Mouse (Mus musculus) stomach, embryonic 15.5 days (tissue): ENCODE measurements around the gene Brinp2. TPM values are rescaled to one million over a fixed set of nuclear protein-coding genes. Genes with fewer than 3 reads are reported as not detected.

Source experiments
- ATAC-seq: fragments of 200-750 bp; cut with Nextera tagmentation; 2 replicates; pipeline ENCODE4 v1.8.0; 2017; ENCODE audit warnings: low read depth, moderate number of reproducible peaks, moderate TSS enrichment; ENCODE audit not compliant: insufficient read depth, low FRiP score
- H3K27ac ChIP-seq: fragments of 300-500 bp; sonication (generic); 2 replicates; pipeline ENCODE4 v1.5.1; 2015; ENCODE audit warnings: mild to moderate bottlenecking, inconsistent platforms
- H3K27me3 ChIP-seq: fragments of 300-500 bp; sonication (generic); replicated peaks from 2 replicates; pipeline ENCODE4 v1.6.1; 2015; ENCODE audit warnings: inconsistent platforms
- H3K36me3 ChIP-seq: fragments of 300-500 bp; sonication (generic); 2 replicates; pipeline ENCODE4 v1.6.1; 2015; ENCODE audit warnings: inconsistent platforms
- H3K4me1 ChIP-seq: fragments of 300-500 bp; sonication (generic); 2 replicates; pipeline ENCODE4 v1.6.1; 2015; ENCODE audit warnings: inconsistent platforms
- H3K4me2 ChIP-seq: fragments of 300-500 bp; sonication (generic); 2 replicates; pipeline ENCODE4 v1.6.1; 2015; ENCODE audit warnings: mild to moderate bottlenecking, inconsistent platforms
- H3K4me3 ChIP-seq: fragments of 300-500 bp; sonication (generic); replicated peaks from 2 replicates; pipeline ENCODE4 v1.5.1; 2015; ENCODE audit warnings: inconsistent platforms
- H3K9ac ChIP-seq: fragments of 300-500 bp; sonication (generic); 2 replicates; pipeline ENCODE4 v1.6.1; 2015; ENCODE audit warnings: inconsistent platforms
- H3K9me3 ChIP-seq: fragments of 300-500 bp; sonication (generic); 2 replicates; pipeline ENCODE4 v1.6.1; 2016; ENCODE audit warnings: inconsistent platforms
- WGBS: fragments of 180-500 bp; shearing (Covaris S2); methylation state at CpG from one replicate; pipeline ENCODE4 v1.1.7; 2015; 5-methylcytosine and 5-hydroxymethylcytosine counted together
- polyA plus RNA-seq: library from polyadenylated mRNA; unstranded; fragments of >200 nt; fragmentation: Nextera tagmentation; extraction: Ambion mirVana; gene quantifications from 2 replicates; pipeline ENCODE4 v1.2.1, GENCODE M21; 2015

Brinp2 gene
- polyA plus RNA-seq, 1 experiment from 2014 or later: 1.1 TPM

DNA sequence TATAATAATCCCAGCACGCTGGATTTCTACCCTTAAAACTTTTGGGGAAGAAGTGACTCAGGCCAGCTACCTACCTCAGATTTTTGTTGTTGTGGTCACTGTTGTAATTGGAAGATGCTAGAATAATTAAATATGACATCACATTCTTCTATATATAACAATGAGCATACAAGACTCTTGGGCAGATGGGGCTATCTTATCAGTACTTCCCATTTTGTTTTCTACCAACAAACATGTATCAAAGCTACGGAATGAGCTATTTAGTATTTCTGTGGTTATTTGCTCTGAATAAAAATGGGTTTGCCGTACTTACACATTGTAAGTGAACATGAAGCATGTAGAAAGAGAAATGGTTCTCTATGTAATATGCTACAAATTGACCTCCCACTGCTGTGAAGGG is 112.1 kb downstream of the Brinp2 start:
- 84% methylated on average over 3 of the region's 3 CpGs for whole genome bisulfite sequencing
- H3K27ac ChIP-seq: no peak overlapping the region
- H3K27me3 ChIP-seq: no peaks in the 10 kb centered on the region
- no peak overlapping the region for H3K4me2 ChIP-seq
- no peaks in the 10 kb centered on the region for H3K36me3 ChIP-seq
- no peaks in the 10 kb centered on the region for H3K4me1 ChIP-seq
- no peak overlapping the region for H3K4me3 ChIP-seq
- no peak overlapping the region for H3K9ac ChIP-seq
- no peak for ATAC-seq
- H3K9me3 ChIP-seq: no peaks in the 10 kb centered on the region

DNA sequence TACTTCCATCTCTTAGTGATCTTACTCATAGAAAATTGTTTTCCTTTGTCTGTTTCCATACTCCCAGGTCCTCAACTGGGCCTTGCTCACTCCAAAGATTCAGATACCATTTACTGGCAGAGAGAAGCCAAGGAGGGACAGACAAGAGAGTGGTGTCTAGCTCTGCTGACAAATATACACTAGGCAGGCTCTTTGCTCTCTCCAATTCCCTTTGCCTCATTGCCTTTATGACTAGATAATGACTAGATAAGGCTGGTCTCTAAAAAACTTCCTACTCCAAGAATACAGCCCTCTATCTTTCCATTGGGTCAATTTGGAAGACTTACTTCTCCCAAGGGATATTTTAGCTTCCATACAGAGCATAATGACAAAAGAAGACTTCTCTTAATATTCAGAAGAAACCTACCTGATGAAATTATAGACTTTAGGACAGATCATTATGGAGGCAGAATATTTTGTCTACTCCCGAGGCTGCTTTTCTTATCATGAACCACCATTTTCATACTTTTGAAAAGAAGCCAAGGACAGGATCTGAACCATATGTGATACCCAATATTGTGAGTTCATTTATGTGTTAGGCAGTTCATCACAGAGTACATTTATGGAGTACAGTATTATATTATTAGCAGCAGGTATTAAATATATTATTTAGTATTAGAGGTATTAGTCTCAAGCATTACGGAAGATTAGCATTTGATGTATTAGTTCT is 114.1 kb downstream of the Brinp2 start:
- ATAC-seq: no peak
- Histone ChIP-seq H3K36me3 (no peaks in the 10 kb centered on the region), H3K9me3 (no peaks in the 10 kb centered on the region), H3K4me3 (no peak overlapping the region), H3K27me3 (no peaks in the 10 kb centered on the region), H3K27ac (no peak overlapping the region), H3K4me1 (no peaks in the 10 kb centered on the region), H3K9ac (no peak overlapping the region), H3K4me2 (no peak overlapping the region)
- 79% methylated on average over 2 of the region's 2 CpGs for WGBS

DNA sequence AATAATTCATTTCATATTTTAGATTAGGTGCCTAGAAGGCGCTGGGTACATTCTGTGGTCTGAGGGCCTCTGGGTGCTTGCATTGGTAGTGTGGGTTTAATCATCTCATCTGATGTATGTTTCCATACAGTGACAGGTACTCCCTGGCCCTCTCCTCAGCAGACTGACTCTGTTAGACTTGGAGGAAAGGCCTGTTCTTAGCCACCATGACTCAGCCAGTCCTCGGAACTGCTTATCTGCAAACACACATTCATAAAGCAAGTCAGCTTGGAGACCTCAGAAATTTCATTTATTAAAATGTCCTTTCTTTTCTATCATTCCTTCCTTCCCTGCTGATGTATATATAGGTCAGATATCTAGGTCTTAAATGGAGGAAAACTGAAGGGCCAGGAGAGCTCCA is 116.3 kb downstream of the Brinp2 start:
- Histone ChIP-seq H3K27me3 (no peaks in the 10 kb centered on the region), H3K36me3 (no peaks in the 10 kb centered on the region), H3K27ac (no peak overlapping the region), H3K4me1 (no peaks in the 10 kb centered on the region), H3K4me2 (no peak overlapping the region), H3K4me3 (no peak overlapping the region), H3K9ac (no peak overlapping the region), H3K9me3 (no peaks in the 10 kb centered on the region)
- ATAC-seq: no peak
- 76% methylated on average over 2 of the region's 2 CpGs for WGBS

DNA sequence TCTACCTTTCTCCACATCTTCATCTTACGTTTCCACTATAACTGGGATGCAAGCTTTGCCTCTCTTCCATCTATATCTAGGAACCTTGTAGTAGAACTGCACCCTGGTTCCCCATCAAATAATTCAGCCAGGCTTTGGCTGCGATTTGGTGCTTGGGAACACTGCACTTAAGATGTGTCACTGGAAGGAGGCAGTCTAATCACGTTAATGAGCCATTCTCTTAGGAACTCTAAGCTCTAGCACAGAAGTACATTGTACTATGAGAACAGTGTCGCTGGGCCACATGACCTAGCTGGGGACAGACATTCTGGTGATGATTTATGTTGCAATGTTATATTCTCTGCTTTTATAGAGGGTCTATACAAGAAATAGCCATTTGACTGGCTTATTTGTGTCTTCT is 117.4 kb downstream of the Brinp2 start:
- WGBS: 62% methylated on average over 4 of the region's 4 CpGs
- H3K36me3 ChIP-seq: no peaks in the 10 kb centered on the region
- no peak for ATAC-seq

DNA sequence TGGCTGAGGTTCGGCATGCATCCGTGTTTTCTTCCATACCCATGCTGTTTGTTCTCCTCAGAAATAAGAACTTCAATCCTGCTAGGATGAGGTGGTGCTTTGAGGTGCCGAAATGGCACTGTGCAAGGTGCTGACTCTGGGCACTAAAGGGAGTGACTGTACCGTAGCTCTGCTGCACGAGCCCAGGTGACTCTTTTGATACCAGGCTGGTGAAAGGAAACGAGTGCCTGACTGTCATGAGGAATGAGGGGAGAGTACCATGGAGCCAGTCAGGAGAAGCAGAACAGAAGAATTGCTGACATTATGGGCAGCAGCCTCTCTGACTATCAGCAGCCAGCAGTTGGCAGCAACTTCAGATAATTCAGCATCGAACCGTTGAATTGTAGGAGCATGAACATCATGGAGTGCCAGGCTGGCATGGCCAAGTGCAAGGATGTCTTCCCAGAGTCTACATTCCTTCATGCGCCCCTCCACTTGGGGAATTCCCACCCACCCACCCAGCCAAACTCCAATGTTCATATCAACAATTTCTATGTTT is 127.4 kb downstream of the Brinp2 start:
- H3K4me1 ChIP-seq: no peaks in the 10 kb centered on the region
- H3K4me2 ChIP-seq: no peak overlapping the region
- WGBS: 86% methylated on average over 9 of the region's 9 CpGs
- H3K27me3 ChIP-seq: no peaks in the 10 kb centered on the region
- H3K9ac ChIP-seq: no peak overlapping the region
- H3K27ac ChIP-seq: no peak overlapping the region
- ATAC-seq: no peak
- no peaks in the 10 kb centered on the region for H3K9me3 ChIP-seq
- H3K4me3 ChIP-seq: no peak overlapping the region
- no peaks in the 10 kb centered on the region for H3K36me3 ChIP-seq

More for the DNA sequence above, 117.4 kb downstream of the Brinp2 start:
- H3K27ac ChIP-seq: no peak overlapping the region
- H3K27me3 ChIP-seq: no peaks in the 10 kb centered on the region
- no peak overlapping the region for H3K9ac ChIP-seq
- no peak overlapping the region for H3K4me3 ChIP-seq
- no peak overlapping the region for H3K4me2 ChIP-seq
- H3K9me3 ChIP-seq: no peaks in the 10 kb centered on the region
- H3K4me1 ChIP-seq: no peaks in the 10 kb centered on the region

DNA sequence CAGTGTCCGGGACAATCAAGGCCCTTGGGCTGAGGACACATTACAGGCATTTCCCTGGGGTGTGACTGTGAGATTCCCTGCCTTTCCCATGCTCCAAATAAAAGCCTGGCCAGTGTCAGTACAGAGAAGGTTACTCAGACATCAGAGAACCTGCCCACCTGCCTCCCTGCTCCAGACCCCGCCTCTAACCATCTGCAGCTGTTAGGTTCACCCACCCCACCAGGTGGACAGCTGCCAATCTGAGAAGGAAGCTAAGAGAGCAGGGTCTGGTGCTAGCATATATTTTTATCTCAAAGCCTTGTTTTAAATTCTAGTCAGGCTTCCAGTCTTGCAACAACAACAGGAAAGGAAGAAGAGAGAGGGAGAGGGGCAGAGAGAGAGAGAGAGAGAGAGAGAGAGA is 128.9 kb downstream of the Brinp2 start:
- H3K9ac ChIP-seq: no peak overlapping the region
- H3K36me3 ChIP-seq: no peaks in the 10 kb centered on the region
- no peaks in the 10 kb centered on the region for H3K9me3 ChIP-seq
- WGBS: 50% methylated on average over 2 of the region's 2 CpGs
- no peak for ATAC-seq
- H3K4me3 ChIP-seq: no peak overlapping the region
- H3K27me3 ChIP-seq: no peaks in the 10 kb centered on the region
- no peak overlapping the region for H3K4me2 ChIP-seq
- no peaks in the 10 kb centered on the region for H3K4me1 ChIP-seq
- H3K27ac ChIP-seq: no peak overlapping the region

DNA sequence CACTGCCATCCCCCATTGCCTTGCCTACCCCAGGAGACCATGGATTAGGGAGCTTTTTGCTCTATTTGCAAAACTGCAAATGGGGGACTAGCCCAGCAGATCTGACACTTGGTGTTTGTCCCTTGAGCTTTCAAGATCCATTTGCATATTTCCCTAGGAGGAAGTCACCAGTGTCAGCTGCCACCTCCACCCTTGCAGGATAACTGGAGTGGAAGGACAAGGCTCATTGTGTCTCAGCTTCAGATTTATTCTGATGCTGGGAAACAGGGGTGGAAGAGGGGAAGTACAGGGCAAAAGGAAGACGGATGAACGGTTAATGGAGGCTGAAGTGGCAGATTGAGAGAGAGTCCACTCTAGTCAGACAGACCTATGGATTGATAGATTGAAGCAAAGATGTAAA is 129.4 kb downstream of the Brinp2 start:
- Histone ChIP-seq H3K9ac (no peak overlapping the region), H3K9me3 (no peaks in the 10 kb centered on the region), H3K4me3 (no peak overlapping the region), H3K27me3 (no peaks in the 10 kb centered on the region), H3K36me3 (no peaks in the 10 kb centered on the region), H3K27ac (no peak overlapping the region), H3K4me1 (no peaks in the 10 kb centered on the region), H3K4me2 (no peak overlapping the region)
- WGBS: 33% methylated on average over 2 of the region's 2 CpGs
- ATAC-seq: no peak

DNA sequence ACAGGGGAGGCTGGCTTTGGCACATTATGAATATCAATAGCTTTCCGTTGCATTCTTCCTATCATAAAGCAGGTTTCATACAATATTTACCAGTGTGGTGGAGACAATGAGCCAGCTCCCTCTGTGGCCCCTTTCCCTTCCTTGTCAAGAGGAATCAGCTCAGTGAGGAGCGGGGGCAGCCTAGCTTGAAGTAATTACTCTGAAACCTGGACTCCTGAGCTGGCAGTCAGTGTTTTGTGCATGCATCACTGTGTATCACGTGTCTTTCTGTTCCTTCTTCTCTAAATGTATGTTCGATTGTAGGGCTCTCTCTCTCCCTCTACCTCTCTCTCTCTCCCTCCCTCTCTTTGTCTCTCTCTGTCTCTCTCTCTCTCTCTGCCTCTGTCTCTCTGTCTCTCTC is 135.1 kb downstream of the Brinp2 start:
- H3K4me2 ChIP-seq: no peak overlapping the region
- no peaks in the 10 kb centered on the region for H3K27me3 ChIP-seq
- H3K4me1 ChIP-seq: no peaks in the 10 kb centered on the region
- no peaks in the 10 kb centered on the region for H3K36me3 ChIP-seq
- no peaks in the 10 kb centered on the region for H3K9me3 ChIP-seq
- WGBS: 51% methylated on average over 4 of the region's 4 CpGs
- H3K9ac ChIP-seq: no peak overlapping the region
- H3K27ac ChIP-seq: no peak overlapping the region
- H3K4me3 ChIP-seq: no peak overlapping the region
- ATAC-seq: no peak

DNA sequence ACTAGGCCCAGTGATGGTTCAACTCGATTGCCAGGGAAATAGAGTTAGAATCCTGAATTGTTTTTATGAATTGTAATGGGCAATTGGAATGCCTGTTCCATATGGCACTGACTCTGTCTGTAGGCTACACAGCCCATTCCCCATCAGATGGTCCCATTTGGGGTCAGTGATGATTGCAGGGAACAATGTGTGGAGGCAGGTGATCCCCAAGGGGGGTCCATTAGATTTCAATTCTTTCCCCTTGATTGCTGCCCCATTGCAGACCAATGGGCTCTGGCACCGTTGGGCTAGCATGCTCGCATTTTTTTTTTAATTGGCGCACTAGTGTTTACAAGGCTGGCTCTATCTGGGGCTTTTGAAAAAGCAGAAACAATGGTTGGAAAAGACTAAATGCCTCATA is 136.0 kb downstream of the Brinp2 start:
- no peak for ATAC-seq
- H3K9ac ChIP-seq: no peak overlapping the region
- no peaks in the 10 kb centered on the region for H3K4me1 ChIP-seq
- 83% methylated on average over 4 of the region's 4 CpGs for WGBS
- no peaks in the 10 kb centered on the region for H3K36me3 ChIP-seq
- H3K4me2 ChIP-seq: no peak overlapping the region
- H3K27me3 ChIP-seq: no peaks in the 10 kb centered on the region
- H3K4me3 ChIP-seq: no peak overlapping the region
- no peaks in the 10 kb centered on the region for H3K9me3 ChIP-seq
- no peak overlapping the region for H3K27ac ChIP-seq

DNA sequence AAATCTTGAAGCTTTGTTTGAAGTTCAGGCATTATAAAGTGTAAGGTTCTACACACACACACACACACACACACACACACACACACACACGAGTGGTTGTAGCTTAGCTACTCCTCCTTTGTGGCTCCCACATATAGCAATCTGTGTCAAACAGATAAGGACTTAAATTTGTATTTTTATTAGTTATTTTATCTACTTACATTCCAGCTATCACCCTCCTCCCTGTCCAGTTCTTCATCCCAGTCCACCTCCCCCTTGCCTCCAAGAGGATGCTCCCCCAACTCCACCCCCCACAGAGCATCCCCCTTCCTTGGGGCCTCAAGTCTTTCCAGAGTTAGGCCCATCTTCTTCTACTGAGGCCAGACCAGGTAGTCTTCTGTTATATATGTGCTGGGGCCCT is 137.4 kb downstream of the Brinp2 start:
- 74% methylated on average over 1 of the region's 1 CpGs for WGBS
- H3K4me2 ChIP-seq: no peak overlapping the region

DNA sequence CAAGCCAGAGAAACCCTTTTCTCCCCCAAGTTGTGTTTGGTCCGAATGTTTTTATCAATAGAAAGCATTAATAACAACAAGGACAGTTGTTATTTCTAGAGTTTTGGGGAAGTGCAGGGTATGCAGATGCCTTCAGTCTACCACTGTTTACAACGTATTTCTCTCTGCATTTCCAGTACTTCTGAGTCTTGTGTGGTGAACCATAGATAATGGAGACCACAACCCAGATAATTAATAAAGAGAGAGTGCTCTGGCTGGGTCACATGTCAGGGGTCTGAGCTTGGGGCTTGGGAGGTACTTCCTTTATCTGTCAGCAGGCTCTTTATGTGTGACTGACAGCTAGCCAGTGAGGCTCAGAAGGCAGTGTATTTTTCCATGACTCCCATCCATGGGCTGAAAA is 137.8 kb downstream of the Brinp2 start:
- WGBS: 68% methylated on average over 2 of the region's 2 CpGs
- ATAC-seq: no peak
- H3K4me1 ChIP-seq: no peaks in the 10 kb centered on the region

More for the DNA sequence above, 137.4 kb downstream of the Brinp2 start:
- H3K4me3 ChIP-seq: no peak overlapping the region
- no peaks in the 10 kb centered on the region for H3K9me3 ChIP-seq
- no peak overlapping the region for H3K9ac ChIP-seq
- H3K27ac ChIP-seq: no peak overlapping the region
- H3K36me3 ChIP-seq: no peaks in the 10 kb centered on the region
- no peaks in the 10 kb centered on the region for H3K4me1 ChIP-seq
- ATAC-seq: no peak
- H3K27me3 ChIP-seq: no peaks in the 10 kb centered on the region

DNA sequence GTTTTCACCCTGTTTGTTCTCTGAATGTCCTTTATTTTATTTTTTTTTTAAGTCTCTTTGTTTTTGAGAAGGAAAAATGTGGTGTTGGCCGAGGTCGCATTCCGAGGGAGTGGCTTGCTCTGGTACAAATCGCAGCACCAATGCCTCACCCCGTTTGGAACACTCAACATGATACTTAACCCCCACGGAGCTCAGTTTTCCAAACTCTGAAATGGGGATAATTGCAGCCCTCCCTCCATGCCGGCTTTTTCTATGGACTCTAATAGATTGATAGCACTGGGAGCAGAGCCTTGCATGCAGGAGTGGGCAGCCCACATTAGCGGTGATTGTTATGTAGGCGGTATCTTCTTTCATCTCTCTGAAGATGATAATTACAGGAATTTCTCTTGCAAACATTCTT is 140.5 kb downstream of the Brinp2 start:
- no peaks in the 10 kb centered on the region for H3K27me3 ChIP-seq
- no peak overlapping the region for H3K4me3 ChIP-seq
- H3K9ac ChIP-seq: no peak overlapping the region
- no peaks in the 10 kb centered on the region for H3K4me1 ChIP-seq
- H3K36me3 ChIP-seq: no peaks in the 10 kb centered on the region
- ATAC-seq: no peak
- H3K9me3 ChIP-seq: no peaks in the 10 kb centered on the region
- no peak overlapping the region for H3K27ac ChIP-seq
- H3K4me2 ChIP-seq: no peak overlapping the region
- WGBS: 58% methylated on average over 9 of the region's 9 CpGs

More for the DNA sequence above, 137.8 kb downstream of the Brinp2 start:
- Histone ChIP-seq H3K9me3 (no peaks in the 10 kb centered on the region), H3K27me3 (no peaks in the 10 kb centered on the region), H3K4me2 (no peak overlapping the region), H3K36me3 (no peaks in the 10 kb centered on the region), H3K9ac (no peak overlapping the region), H3K4me3 (no peak overlapping the region), H3K27ac (no peak overlapping the region)

DNA sequence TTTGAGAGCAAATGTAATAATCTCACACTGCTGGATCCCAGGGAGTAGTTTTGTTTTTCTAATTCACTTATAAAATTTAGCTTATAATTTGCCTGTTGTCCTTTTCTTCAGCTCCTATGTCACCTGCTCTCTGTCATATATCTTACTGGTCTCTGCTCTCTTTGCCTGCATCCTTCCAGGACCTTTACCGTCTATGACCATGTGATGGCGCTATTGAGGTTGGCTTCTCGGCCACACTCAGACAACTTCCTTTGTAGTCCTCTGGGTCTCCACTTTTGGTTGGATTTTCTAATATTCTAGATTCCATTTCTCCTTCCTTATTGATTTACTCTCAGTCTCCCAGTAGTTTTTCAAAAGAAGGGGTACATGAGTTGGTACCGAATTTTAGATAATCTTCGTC is 141.4 kb downstream of the Brinp2 start:
- 43% methylated on average over 5 of the region's 5 CpGs for WGBS
- no peaks in the 10 kb centered on the region for H3K36me3 ChIP-seq
- no peak for ATAC-seq
- H3K27ac ChIP-seq: no peak overlapping the region
- no peaks in the 10 kb centered on the region for H3K4me1 ChIP-seq
- H3K9me3 ChIP-seq: no peaks in the 10 kb centered on the region
- H3K4me2 ChIP-seq: no peak overlapping the region
- no peak overlapping the region for H3K9ac ChIP-seq
- no peaks in the 10 kb centered on the region for H3K27me3 ChIP-seq
- no peak overlapping the region for H3K4me3 ChIP-seq
